Mouse (Mus musculus) midbrain, embryonic 14.5 days (tissue): Measurements from ENCODE around the gene Shc2. TPM values are rescaled to one million over a fixed set of nuclear protein-coding genes. Genes with fewer than 3 reads are reported as not detected.

Source experiments
- ATAC-seq: fragments of 200-750 bp; cut with Nextera tagmentation; 2 replicates; pipeline ENCODE4 v1.8.0; 2017; ENCODE audit warnings: moderate number of reproducible peaks, moderate library complexity; ENCODE audit not compliant: low FRiP score, low TSS enrichment
- DNase-seq: peaks from one replicate; pipeline ENCODE4 v3.0.0-alpha.2; 2015
- H3K27ac ChIP-seq: fragments of 300-500 bp; sonication (generic); replicated peaks from 2 replicates; pipeline ENCODE4 v1.5.1; 2014; ENCODE audit warnings: mild to moderate bottlenecking, low read depth, low read length, moderate library complexity
- H3K27me3 ChIP-seq: fragments of 300-500 bp; sonication (generic); 2 replicates; pipeline ENCODE4 v1.6.1; 2014; ENCODE audit warnings: low read length, control low read depth, mixed read lengths; ENCODE audit not compliant: control insufficient read depth, insufficient read depth
- H3K36me3 ChIP-seq: fragments of 300-500 bp; sonication (generic); 2 replicates; pipeline ENCODE4 v1.6.1; 2014; ENCODE audit warnings: low read length, control low read depth; ENCODE audit not compliant: control insufficient read depth, insufficient read depth
- H3K4me1 ChIP-seq: fragments of 300-500 bp; sonication (generic); 2 replicates; pipeline ENCODE4 v1.6.1; 2014; ENCODE audit warnings: mild to moderate bottlenecking, antibody characterized with exemption, low read length, control low read depth; ENCODE audit not compliant: control insufficient read depth, insufficient read depth
- H3K4me2 ChIP-seq: fragments of 300-500 bp; sonication (generic); 2 replicates; pipeline ENCODE4 v1.6.1; 2014; ENCODE audit warnings: mild to moderate bottlenecking, low read length, moderate library complexity
- H3K4me3 ChIP-seq: fragments of 300-500 bp; sonication (generic); replicated peaks from 2 replicates; pipeline ENCODE4 v1.5.1; 2014; ENCODE audit warnings: low read depth, low read length
- H3K9ac ChIP-seq: fragments of 300-500 bp; sonication (generic); replicated peaks from 2 replicates; pipeline ENCODE4 v1.6.1; 2014; ENCODE audit warnings: mild to moderate bottlenecking, low read length, moderate library complexity
- H3K9me3 ChIP-seq: fragments of 300-500 bp; sonication (generic); 2 replicates; pipeline ENCODE4 v1.6.1; 2016; ENCODE audit warnings: low read length, control low read depth, mixed read lengths; ENCODE audit not compliant: control insufficient read depth
- WGBS: fragments of 180-500 bp; shearing (Covaris S2); extraction: QIAGEN DNeasy Blood & Tissue Kit; methylation state at CpG from one replicate; pipeline ENCODE4 v1.1.7; 2014; 5-methylcytosine and 5-hydroxymethylcytosine counted together
- polyA plus RNA-seq: library from polyadenylated mRNA; unstranded; fragments of >200 nt; fragmentation: Nextera tagmentation; extraction: Ambion mirVana; gene quantifications from 2 replicates; pipeline ENCODE4 v1.2.1, GENCODE M21; 2014

Gene Shc2
- polyA plus RNA-seq: 17.2 and 21.6 TPM in 2 replicates

DNA sequence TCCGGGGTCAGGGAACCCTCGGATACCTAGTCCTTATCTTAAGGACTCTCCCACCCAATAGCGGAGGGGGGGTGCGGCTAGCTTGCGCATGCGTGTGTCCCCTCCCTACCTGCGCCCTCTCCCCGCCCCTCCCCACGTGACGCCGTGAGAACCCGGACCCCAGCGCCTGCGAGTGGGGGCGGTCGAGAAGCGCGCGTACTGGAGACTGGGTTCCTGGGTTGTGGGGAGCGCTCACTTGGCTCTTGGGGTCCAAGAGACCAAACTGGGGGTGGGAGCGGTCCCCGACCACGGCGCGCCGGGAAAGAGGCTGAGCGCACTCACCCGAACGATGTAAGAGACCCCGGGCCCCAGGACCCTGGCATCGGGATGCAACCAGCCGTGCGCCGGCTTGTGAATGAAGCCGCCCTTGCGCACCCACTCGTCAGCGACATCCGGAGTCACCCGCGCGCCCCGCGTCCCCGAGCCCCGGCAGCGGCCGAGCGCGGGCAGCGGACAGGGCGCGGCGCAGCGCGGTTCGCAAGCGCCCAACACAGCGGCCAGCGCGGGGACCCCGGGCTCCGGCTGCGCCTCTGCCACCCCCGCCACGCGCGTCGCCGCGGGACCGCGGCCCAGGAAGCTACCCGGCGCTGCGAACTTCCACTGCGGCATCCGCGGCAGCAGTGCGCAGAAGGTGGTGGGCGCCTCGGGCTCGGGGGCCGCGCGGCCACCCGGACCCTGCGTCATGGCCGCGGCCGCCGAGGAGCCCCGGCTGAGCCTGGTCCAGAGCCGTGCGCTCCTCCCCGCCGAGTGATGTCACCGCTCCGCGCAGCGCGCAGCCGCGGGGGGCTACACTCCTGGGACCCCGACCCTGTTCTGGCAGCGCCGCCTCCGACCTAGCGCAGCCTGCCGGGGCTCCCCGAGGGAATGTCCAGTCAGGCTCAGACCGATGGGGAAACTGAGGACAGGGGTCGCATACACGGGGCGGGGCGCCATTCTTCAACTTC lies at the start of gene Shc2:
TSS of gene Shc2 (minus strand) at position 791 of the 983 bp plus-strand sequence.
- H3K4me2 ChIP-seq: peak within 1 kb of the TSS; percentile 71
- ATAC-seq: peak; percentile 85
- peaks cover 10% of the 10 kb centered on the region; the same call in 1 of the 2 replicates for H3K27me3 ChIP-seq
- H3K9ac ChIP-seq: peak within 1 kb of the TSS; percentile 83
- peak within 1 kb of the TSS; percentile 63 for H3K4me3 ChIP-seq
- under 1% methylated on average over 116 of the region's 116 CpGs for WGBS
- peak; percentile 89 for DNase-seq
- H3K27ac ChIP-seq: peak within 1 kb of the TSS; percentile 93
- H3K9me3 ChIP-seq: no peaks in the 10 kb centered on the region
- H3K4me1 ChIP-seq: peaks cover 11% of the 10 kb centered on the region; the same call in 1 of the 2 replicates
- no peaks in the 10 kb centered on the region for H3K36me3 ChIP-seq

DNA sequence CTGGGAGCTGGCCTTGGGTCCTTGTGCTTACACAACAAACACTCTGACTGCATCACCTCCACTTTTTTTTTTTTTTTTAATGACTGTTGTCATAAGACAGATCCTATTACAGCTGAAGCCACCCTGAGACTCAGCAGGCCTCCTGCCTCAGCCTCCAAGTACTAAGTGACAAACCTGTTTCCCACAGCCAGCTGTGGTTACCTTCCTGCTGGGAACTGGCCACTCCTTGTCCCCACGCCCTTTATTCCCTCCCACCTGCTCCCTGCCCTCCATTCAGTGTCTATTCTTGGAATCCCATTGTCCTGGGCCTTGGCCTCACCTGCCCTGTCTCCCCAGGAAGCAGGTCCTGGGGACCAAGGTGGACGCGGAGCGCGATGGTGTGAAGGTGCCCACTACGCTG lies 49.8 kb upstream of the Shc2 start:
- WGBS: 97% methylated on average over 6 of the region's 6 CpGs
- no peaks in the 10 kb centered on the region for H3K9me3 ChIP-seq
- no peak overlapping the region for H3K27ac ChIP-seq
- H3K4me3 ChIP-seq: no peak overlapping the region
- H3K9ac ChIP-seq: no peak overlapping the region
- no peak for DNase-seq
- H3K4me1 ChIP-seq: peaks cover 15% of the 10 kb centered on the region
- H3K4me2 ChIP-seq: no peak overlapping the region
- peaks cover 53% of the 10 kb centered on the region for H3K36me3 ChIP-seq
- no peak for ATAC-seq
- no peaks in the 10 kb centered on the region for H3K27me3 ChIP-seq

GRCm38 (mm10) chr10:79686691-79687090 lies 49.0 kb upstream of the Shc2 start:
- Histone ChIP-seq H3K4me2 (no peak overlapping the region), H3K9me3 (no peaks in the 10 kb centered on the region), H3K36me3 (peaks cover 53% of the 10 kb centered on the region), H3K4me3 (no peak overlapping the region), H3K27ac (no peak overlapping the region), H3K27me3 (no peaks in the 10 kb centered on the region), H3K4me1 (peaks cover 15% of the 10 kb centered on the region), H3K9ac (no peak overlapping the region)
- DNase-seq (no peak), ATAC-seq (no peak)
- WGBS: 100% methylated on average over 1 of the region's 1 CpGs

- WGBS: 87% methylated on average over 2 of the region's 2 CpGs
- Histone ChIP-seq H3K9ac (no peak overlapping the region), H3K27ac (no peak overlapping the region), H3K4me1 (peaks cover 15% of the 10 kb centered on the region), H3K4me2 (no peak overlapping the region), H3K27me3 (no peaks in the 10 kb centered on the region), H3K4me3 (no peak overlapping the region), H3K9me3 (no peaks in the 10 kb centered on the region), H3K36me3 (peaks cover 53% of the 10 kb centered on the region)
- no peak for ATAC-seq
- DNase-seq: no peak
These were observed 48.5 kb upstream of the Shc2 start for GRCm38 (mm10) chr10:79686219-79686618.

- WGBS: 96% methylated on average over 25 of the region's 25 CpGs
- peaks cover 53% of the 10 kb centered on the region for H3K36me3 ChIP-seq
These were observed 47.3 kb upstream of the Shc2 start for GRCm38 (mm10) chr10:79684770-79685600.

DNA sequence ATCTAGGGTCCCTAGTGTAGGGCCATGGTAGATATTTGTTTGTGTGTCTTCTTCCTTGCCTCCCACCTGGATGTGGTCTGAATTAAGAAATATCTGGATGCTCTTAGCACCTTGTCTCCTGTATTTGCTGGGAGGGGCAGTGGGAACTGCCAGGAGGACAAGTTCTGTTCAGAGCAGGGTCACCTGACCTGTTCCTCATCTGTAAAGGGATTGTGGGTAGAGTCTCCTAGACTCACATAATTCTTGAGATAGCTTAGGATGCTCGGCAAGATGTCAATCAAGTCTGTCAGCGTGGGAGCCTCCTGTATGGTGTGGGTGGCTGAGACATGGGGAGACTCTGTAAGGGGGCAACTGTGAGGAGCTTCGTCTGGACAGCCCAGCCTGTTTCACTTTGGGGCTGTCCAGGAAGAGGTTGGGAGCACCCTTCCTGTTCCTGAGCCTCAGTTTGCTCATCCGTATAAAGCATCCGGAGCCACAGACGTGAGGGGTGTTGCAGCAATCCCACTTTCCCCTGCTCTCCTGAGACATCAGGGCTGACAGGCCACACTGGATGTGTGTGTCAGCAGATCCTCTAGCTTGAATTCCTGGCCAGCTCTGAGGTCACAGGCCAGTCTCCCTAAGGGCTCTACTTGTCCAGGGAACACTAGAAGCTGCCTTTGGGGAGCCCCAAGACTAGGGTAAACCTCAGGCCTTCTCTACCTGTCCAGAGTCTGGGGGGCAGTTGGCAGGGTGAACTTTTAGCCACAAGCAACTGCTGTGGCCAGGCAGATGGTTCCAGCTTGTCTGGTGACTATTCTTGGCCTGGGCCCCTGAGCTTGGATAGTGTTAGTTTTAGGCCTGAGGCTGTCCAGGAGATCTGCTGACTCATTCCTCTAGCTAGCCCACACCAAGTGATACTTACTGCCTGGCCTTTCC lies 46.3 kb upstream of the Shc2 start:
- Histone ChIP-seq H3K9me3 (no peaks in the 10 kb centered on the region), H3K4me1 (peaks cover 18% of the 10 kb centered on the region), H3K27ac (no peak overlapping the region), H3K4me3 (peak overlapping the region; percentile 75), H3K27me3 (no peaks in the 10 kb centered on the region), H3K4me2 (peak overlapping the region; percentile 90), H3K9ac (no peak overlapping the region), H3K36me3 (peaks cover 49% of the 10 kb centered on the region)
- ATAC-seq: no peak
- no peak for DNase-seq
- WGBS: 90% methylated on average over 6 of the region's 6 CpGs

More at GRCm38 (mm10) chr10:79684770-79685600, 47.3 kb upstream of the Shc2 start:
- Histone ChIP-seq H3K4me3 (no peak overlapping the region), H3K9me3 (no peaks in the 10 kb centered on the region), H3K27me3 (no peaks in the 10 kb centered on the region), H3K9ac (no peak overlapping the region), H3K27ac (no peak overlapping the region), H3K4me2 (no peak overlapping the region), H3K4me1 (peaks cover 18% of the 10 kb centered on the region)
- no peak for ATAC-seq
- DNase-seq: no peak

DNA sequence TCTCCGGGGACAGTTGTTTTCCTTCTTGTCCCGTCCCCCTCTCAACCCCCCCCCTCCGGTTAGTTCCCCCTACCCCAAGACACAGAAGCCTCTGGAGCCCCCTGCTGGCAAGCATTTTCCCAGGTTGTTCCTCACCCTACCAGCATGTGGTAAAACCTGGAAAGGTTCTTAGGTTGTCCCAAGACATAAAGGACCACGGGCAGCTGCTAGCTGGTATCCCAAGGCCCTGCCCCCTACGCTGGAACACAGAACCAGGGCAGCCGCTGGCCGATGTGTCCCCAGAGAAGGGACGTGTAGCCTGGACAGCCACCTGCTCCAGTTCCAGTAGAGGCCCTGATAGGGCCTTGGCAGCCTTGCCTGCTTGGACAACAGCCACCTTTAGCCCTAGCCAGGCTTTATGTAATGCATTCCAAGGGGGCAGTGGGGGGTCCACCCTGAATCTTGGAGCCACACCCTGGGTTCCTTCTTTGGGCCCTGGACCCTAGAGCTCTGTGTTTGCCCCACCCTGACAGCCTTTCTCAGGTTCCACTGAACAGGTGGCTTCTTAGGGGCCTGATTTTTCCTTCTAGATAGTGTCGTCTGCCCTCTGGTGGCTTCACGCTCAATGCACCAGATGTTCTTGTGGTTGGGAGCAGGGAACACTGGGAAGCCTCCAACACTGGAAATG lies 45.3 kb upstream of the Shc2 start:
- 6% methylated on average over 10 of the region's 10 CpGs for WGBS
- ATAC-seq: peak; percentile 2; the same call in 1 of the 2 replicates
- peak overlapping the region; percentile 72 for H3K9ac ChIP-seq
- DNase-seq: peak; percentile 49
- H3K27ac ChIP-seq: 0 out of 2 replicates have a peak overlapping the region, but pooled peaks have one; percentile 3
- no peaks in the 10 kb centered on the region for H3K9me3 ChIP-seq
- peaks cover 18% of the 10 kb centered on the region for H3K4me1 ChIP-seq
- H3K36me3 ChIP-seq: peaks cover 39% of the 10 kb centered on the region
- H3K4me2 ChIP-seq: peak overlapping the region; percentile 90
- no peaks in the 10 kb centered on the region for H3K27me3 ChIP-seq
- H3K4me3 ChIP-seq: peak overlapping the region; percentile 75
